Mouse (Mus musculus): Measurements from ENCODE around the gene Slc26a6. TPM values are rescaled to one million over a fixed set of nuclear protein-coding genes. Genes with fewer than 3 reads are reported as not detected.
A peak's percentile ranks its signal among the peaks of the same experiment; 100 is the strongest.

Gene Slc26a6
- polyA plus RNA-seq, 1 experiment = 19.0 TPM

GRCm38 (mm10) chr9:108819495-108819894, 33.6 kb upstream of the Slc26a6 start:
- no peak overlapping the region for H3K4me3 ChIP-seq (ENCODE audit: insufficient read depth, low read length)
- no peak for TF ChIP-seq POLR2A (IDR thresholded peaks at IDR 0.05; ENCODE audit: borderline replicate concordance, low read depth, low read length)
- peak; percentile 77 for TF ChIP-seq CTCF (IDR thresholded peaks at IDR 0.05; ENCODE audit: low read depth, low read length)

GRCm38 (mm10) chr9:108820077-108820476, 33.0 kb upstream of the Slc26a6 start:
- TF ChIP-seq POLR2A (IDR thresholded peaks at IDR 0.05; ENCODE audit: borderline replicate concordance, low read depth, low read length) (no peak), CTCF (IDR thresholded peaks at IDR 0.05; ENCODE audit: low read depth, low read length) (no peak)
- Histone ChIP-seq H3K4me1 (ENCODE audit: control insufficient read depth, insufficient read depth, low read length) (no peaks in the 10 kb centered on the region), H3K27ac (ENCODE audit: insufficient read depth, low read depth, low read length) (no peak overlapping the region), H3K4me3 (ENCODE audit: insufficient read depth, low read length) (no peak overlapping the region)

More at GRCm38 (mm10) chr9:108819495-108819894, 33.6 kb upstream of the Slc26a6 start:
- no peaks in the 10 kb centered on the region for H3K4me1 ChIP-seq (ENCODE audit: control insufficient read depth, insufficient read depth, low read length)
- no peak overlapping the region for H3K27ac ChIP-seq (ENCODE audit: insufficient read depth, low read depth, low read length)

GRCm38 (mm10) chr9:108824144-108824685, 28.9 kb upstream of the Slc26a6 start:
- TF ChIP-seq CTCF (IDR thresholded peaks at IDR 0.05; ENCODE audit: low read depth, low read length) (no peak), POLR2A (IDR thresholded peaks at IDR 0.05; ENCODE audit: borderline replicate concordance, low read depth, low read length) (no peak)
- peaks cover 5% of the 10 kb centered on the region; the same call in 1 of the 2 replicates for H3K4me1 ChIP-seq (ENCODE audit: control insufficient read depth, insufficient read depth, low read length)
- H3K4me3 ChIP-seq (ENCODE audit: insufficient read depth, low read length) = no peak overlapping the region

GRCm38 (mm10) chr9:108824755-108825413, 28.2 kb upstream of the Slc26a6 start:
- Histone ChIP-seq H3K4me1 (ENCODE audit: control insufficient read depth, insufficient read depth, low read length) (peaks cover 5% of the 10 kb centered on the region; the same call in 1 of the 2 replicates), H3K4me3 (ENCODE audit: insufficient read depth, low read length) (no peak overlapping the region), H3K27ac (ENCODE audit: insufficient read depth, low read depth, low read length) (no peak overlapping the region)
- no peak for TF ChIP-seq CTCF (IDR thresholded peaks at IDR 0.05; ENCODE audit: low read depth, low read length)
- no peak for TF ChIP-seq POLR2A (IDR thresholded peaks at IDR 0.05; ENCODE audit: borderline replicate concordance, low read depth, low read length)

More at GRCm38 (mm10) chr9:108824144-108824685, 28.9 kb upstream of the Slc26a6 start:
- H3K27ac ChIP-seq (ENCODE audit: insufficient read depth, low read depth, low read length) = no peak overlapping the region

GRCm38 (mm10) chr9:108825820-108826699, 27.0 kb upstream of the Slc26a6 start, which contains the start of gene Celsr3:
Gene Celsr3, plus strand, starts transcription at chr9:108826320.
- TF ChIP-seq POLR2A (IDR thresholded peaks at IDR 0.05; ENCODE audit: borderline replicate concordance, low read depth, low read length) = no peak
- no peak for TF ChIP-seq CTCF (IDR thresholded peaks at IDR 0.05; ENCODE audit: low read depth, low read length)
- H3K4me3 ChIP-seq (ENCODE audit: insufficient read depth, low read length) = peak within 1 kb of the TSS; percentile 63
- H3K4me1 ChIP-seq (ENCODE audit: control insufficient read depth, insufficient read depth, low read length) = peaks cover 8% of the 10 kb centered on the region
- no peak within 1 kb of the TSS for H3K27ac ChIP-seq (ENCODE audit: insufficient read depth, low read depth, low read length)

- Histone ChIP-seq H3K4me3 (ENCODE audit: insufficient read depth, low read length) (peak overlapping the region; percentile 63), H3K27ac (ENCODE audit: insufficient read depth, low read depth, low read length) (no peak overlapping the region), H3K4me1 (ENCODE audit: control insufficient read depth, insufficient read depth, low read length) (peaks cover 12% of the 10 kb centered on the region)
- TF ChIP-seq POLR2A (IDR thresholded peaks at IDR 0.05; ENCODE audit: borderline replicate concordance, low read depth, low read length) (no peak), CTCF (IDR thresholded peaks at IDR 0.05; ENCODE audit: low read depth, low read length) (no peak)
Measured at GRCm38 (mm10) chr9:108826700-108827340, 26.3 kb upstream of the Slc26a6 start.

- Histone ChIP-seq H3K4me1 (ENCODE audit: control insufficient read depth, insufficient read depth, low read length) (peaks cover 12% of the 10 kb centered on the region), H3K27ac (ENCODE audit: insufficient read depth, low read depth, low read length) (no peak overlapping the region), H3K4me3 (ENCODE audit: insufficient read depth, low read length) (peak overlapping the region; percentile 63)
- TF ChIP-seq CTCF (IDR thresholded peaks at IDR 0.05; ENCODE audit: low read depth, low read length) (no peak), POLR2A (IDR thresholded peaks at IDR 0.05; ENCODE audit: borderline replicate concordance, low read depth, low read length) (no peak)
Measured at GRCm38 (mm10) chr9:108827454-108827853, 25.6 kb upstream of the Slc26a6 start.

GRCm38 (mm10) chr9:108827906-108828305, 25.2 kb upstream of the Slc26a6 start:
- Histone ChIP-seq H3K4me1 (ENCODE audit: control insufficient read depth, insufficient read depth, low read length) (peaks cover 14% of the 10 kb centered on the region), H3K27ac (ENCODE audit: insufficient read depth, low read depth, low read length) (no peak overlapping the region), H3K4me3 (ENCODE audit: insufficient read depth, low read length) (no peak overlapping the region; the same call in 1 of the 2 replicates)
- TF ChIP-seq CTCF (IDR thresholded peaks at IDR 0.05; ENCODE audit: low read depth, low read length) (no peak), POLR2A (IDR thresholded peaks at IDR 0.05; ENCODE audit: borderline replicate concordance, low read depth, low read length) (no peak)

GRCm38 (mm10) chr9:108831637-108832036, 21.4 kb upstream of the Slc26a6 start:
- Histone ChIP-seq H3K4me1 (ENCODE audit: control insufficient read depth, insufficient read depth, low read length) (peaks cover 14% of the 10 kb centered on the region), H3K4me3 (ENCODE audit: insufficient read depth, low read length) (peak overlapping the region; percentile 65), H3K27ac (ENCODE audit: insufficient read depth, low read depth, low read length) (no peak overlapping the region)
- TF ChIP-seq CTCF (IDR thresholded peaks at IDR 0.05; ENCODE audit: low read depth, low read length) (no peak), POLR2A (IDR thresholded peaks at IDR 0.05; ENCODE audit: borderline replicate concordance, low read depth, low read length) (no peak)
